Mouse (Mus musculus): Measurements from ENCODE around the gene Kmt2e.
"Not testable (repeated sequence)": the region's sequence is repeated elsewhere in the genome, so short reads cannot be mapped to it uniquely, and the experiment has no call there.

The Kmt2e gene

DNA sequence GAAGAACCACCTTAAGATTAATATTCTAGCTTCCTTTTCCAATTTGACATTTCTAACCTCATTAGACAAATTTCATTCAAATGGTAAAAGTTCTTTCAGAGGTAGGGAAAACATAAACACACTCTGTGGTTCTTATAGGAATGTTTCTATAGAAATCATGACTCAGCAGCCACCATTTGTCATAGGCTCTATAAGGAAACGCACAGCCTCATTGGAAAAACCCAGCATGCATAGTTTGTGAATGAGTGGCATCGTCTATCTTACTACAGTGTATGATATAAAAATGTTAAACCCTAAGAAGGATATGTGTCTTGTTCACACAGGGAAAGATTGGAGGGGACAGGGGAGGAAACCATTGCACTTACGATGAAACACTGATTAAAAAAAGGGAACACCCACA, 71.3 kb downstream of the Kmt2e start:
- DNase-seq, result no peak

DNA sequence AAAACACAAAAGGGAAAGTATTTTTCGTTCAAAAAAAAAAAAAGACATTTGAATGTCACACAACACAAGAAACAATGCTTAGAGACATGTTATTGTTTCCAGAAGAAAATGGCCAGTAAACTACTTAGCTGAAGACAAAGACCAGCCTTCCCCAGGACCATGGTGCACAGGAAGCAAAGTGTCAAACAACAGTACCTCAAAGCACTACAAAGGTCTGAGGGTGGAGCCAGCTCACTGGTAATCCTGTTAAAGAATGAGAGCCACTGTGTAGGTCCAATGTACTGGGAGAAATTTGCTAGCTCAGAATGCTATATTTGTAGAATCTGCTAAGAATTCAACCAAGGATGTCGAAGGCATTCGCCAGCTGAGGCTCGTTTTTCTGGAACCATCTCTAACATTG, 73.0 kb downstream of the Kmt2e start:
- DNase-seq, result no peak

DNA sequence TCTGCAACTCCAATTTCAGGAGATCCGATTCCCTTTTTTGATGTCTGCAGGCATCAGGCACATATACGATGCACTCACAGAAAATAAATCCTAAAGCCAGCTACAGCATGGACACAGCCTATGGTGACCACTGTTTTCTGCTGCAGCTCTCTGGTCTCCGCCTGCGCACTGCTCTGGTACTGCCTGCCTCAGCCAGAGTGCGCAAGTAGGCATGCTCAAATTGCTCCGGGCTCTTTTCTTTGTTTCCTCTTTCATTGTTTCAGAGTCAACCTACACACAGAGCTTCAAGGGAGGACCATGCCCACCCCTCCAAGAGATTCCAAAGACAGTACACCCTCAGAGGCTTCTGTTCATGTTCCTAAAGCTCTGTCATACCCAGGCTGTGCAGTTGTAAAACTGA, 74.4 kb downstream of the Kmt2e start:
- DNase-seq, result no peak

- DNase-seq, result no peak
Measured at GRCm38 (mm10) chr5:23511456-23511855, 77.2 kb downstream of the Kmt2e start.

- DNase-seq, result no peak
Measured at GRCm38 (mm10) chr5:23512556-23512955, 78.3 kb downstream of the Kmt2e start.

GRCm38 (mm10) chr5:23513468-23513867, 79.2 kb downstream of the Kmt2e start:
- DNase-seq, result no peak

GRCm38 (mm10) chr5:23515038-23515437, 80.8 kb downstream of the Kmt2e start:
- no peak for DNase-seq

DNA sequence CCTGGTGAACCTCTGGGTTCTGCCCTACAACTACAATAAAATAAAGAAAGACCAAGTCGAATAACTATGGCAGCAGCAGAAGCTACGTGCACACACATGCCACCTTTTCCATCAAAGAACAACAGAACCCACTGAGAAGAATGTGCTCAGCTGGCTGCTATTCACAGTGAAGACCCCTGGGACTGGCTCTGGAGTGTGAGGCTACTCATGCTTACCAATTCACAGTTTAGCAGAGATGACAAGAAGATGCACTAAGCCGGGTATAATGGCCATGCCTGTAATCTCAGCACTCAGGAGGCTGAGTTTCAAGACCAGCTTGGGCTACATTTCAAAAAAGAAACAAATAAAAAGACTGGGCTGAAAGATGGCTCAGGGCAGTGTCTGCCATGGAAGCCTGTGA, 82.7 kb downstream of the Kmt2e start:
- DNase-seq, result no peak

- DNase-seq, result no peak
Measured at GRCm38 (mm10) chr5:23517839-23518238, 83.6 kb downstream of the Kmt2e start.

GRCm38 (mm10) chr5:23518673-23519072, 84.4 kb downstream of the Kmt2e start:
- no peak for DNase-seq

GRCm38 (mm10) chr5:23519679-23520078, 85.4 kb downstream of the Kmt2e start:
- no peak for DNase-seq

DNA sequence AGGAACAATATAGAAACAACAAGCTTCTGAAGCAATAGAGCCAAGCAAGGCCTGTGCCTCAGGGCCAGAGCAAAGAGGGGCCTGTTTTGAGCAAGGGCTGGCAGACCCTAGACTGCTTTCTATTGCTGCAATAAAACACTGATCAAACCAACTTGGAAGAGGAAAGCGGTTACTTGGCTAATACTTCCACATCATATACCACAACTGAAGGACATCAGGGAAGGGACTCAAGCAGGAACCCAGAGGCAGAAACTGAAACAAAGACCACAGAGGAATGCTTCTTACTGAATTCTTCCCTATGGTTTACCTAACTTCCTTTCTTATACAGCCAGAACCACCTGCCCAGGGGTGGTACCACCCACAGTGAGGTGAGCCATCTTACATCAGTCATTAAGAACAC, 87.4 kb downstream of the Kmt2e start:
- no peak for DNase-seq

DNA sequence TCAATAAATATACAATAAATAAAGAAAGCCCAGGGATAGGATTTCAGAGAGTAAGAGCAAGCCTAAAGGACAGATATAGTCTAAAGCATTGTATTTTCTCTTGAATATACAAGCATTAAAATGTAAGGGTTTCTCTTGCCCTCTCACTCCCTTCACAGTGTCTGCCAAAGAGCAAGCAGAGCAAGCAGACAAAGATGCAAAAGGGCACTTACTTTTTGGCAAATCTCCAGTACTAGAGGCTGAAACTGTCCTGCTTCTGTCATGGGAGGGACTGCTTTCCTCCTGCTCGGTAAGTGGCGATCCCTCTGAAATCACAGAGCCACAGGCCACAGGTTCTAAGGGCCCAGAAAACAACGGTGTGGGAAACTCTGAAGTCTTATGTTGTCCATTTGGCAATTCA, 89.7 kb downstream of the Kmt2e start:
- DNase-seq, result no peak

GRCm38 (mm10) chr5:23524621-23525020, 90.4 kb downstream of the Kmt2e start:
- peak; percentile 48 for DNase-seq

DNA sequence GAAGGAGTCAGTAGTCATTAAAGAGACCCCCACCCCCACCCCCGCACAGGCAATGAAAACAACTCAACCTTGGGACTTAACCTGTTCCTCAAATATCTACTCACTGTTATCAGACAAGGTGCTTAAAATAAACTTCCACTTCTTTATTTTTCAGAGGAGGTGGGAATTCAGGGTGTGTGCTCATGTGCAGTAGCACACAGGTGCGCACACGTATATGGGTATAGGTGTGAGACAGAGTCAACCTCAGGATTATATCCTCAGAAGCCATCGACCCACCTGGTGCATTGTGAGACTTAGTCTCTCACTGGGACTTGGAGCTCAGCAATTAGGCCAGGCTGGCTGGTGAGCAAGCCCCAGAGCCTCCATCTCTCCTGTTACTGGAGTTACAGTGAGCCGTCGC, 96.9 kb downstream of the Kmt2e start:
- DNase-seq, result no peak

- no peak for DNase-seq
Measured at GRCm38 (mm10) chr5:23531541-23532096, 97.4 kb downstream of the Kmt2e start.

DNA sequence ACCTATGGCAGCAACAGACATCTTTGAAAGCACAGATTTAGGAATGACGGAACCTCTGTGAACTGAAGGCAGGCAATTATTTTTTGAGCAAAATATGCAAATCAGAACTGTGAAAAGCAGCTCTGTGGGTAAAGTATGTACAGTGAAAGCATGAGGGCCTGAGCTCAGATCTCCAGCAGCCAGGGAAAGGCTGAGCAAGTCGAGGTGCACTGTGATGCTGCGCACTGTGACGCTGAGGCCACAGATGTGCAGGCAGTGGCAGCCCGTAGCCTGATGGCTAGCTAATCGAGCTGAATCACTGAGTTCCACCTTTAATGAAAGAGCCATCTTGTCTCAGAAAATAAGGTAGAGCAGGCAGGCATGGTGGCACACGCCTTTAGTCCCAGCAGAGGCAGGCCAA, 101.5 kb downstream of the Kmt2e start:
- DNase-seq, result no peak

GRCm38 (mm10) chr5:23551687-23552086, 117.4 kb downstream of the Kmt2e start:
- DNase-seq, result no peak

GRCm38 (mm10) chr5:23553338-23553737, 119.1 kb downstream of the Kmt2e start:
- not testable (repeated sequence) for DNase-seq

Measured in thymus, postnatal 4 days (tissue).